9 mouse cellular contexts compared by ENCODE assay signal in the genomic region with DNA sequence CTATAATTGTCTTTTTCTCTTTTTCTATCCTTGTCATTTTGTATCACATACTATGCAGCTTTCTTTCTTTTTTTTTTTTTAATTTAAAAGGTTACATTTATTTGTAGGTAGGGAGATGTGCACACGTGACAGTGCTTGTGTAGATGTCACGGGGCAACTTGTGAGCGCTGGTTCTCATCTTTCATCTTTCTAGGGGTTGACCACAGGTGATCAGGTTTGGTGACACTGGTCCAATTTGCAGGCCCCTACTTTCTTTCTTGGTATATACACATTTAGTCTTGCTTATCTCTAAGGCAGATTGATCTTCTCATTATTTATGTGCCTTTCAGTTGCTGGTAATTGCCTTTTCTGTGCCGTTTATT. TPM values are rescaled to one million over a fixed set of nuclear protein-coding genes. Genes with fewer than 3 reads are reported as not detected.
DNase-seq lines count a peak whose midpoint lies in the region; ATAC-seq and TF ChIP-seq lines count a peak whose summit lies in the region.
"Had no signal": no experiment of that assay in that cellular context is flagged by ENCODE, and none has a peak within 500 bp of the region (broad histone marks: within the 10 kb centered on the region; RNA-seq: fewer than 3 reads in every experiment).

No protein-coding gene starts in this region.

- H3K27ac ChIP-seq in heart, embryonic 11.5 days (ENCODE audit: low read depth, low read length) = peak overlapping the region; percentile 96
- peak overlapping the region; percentile 90; the same call in 1 of the 2 replicates for H3K27ac ChIP-seq in CH12.LX (ENCODE audit: insufficient read depth, low read depth)
- H3K27ac ChIP-seq in forebrain, embryonic 15.5 days (replicated peaks) = no peak overlapping the region
- H3K27ac ChIP-seq in liver, embryonic 16.5 days (ENCODE audit: low read length) = peak overlapping the region; percentile 98

- H3K79me2 ChIP-seq in CH12.LX (replicated peaks; ENCODE audit: control insufficient read depth, extremely low read depth, insufficient read depth, poor library complexity, severe bottlenecking) = peaks cover 47% of the 10 kb centered on the region

- peaks cover 3% of the 10 kb centered on the region; the same call in 1 of the 2 replicates for H3K4me1 ChIP-seq in heart, embryonic 11.5 days (ENCODE audit: control insufficient read depth, insufficient read depth, low read length)
- H3K4me1 ChIP-seq in CH12.LX (ENCODE audit: control insufficient read depth in 1 of 2, insufficient read depth in 2 of 2) = peaks cover 6 to 34% of the 10 kb centered on the region in 2 experiments; a peak in 3 of 4 replicates
- H3K4me1 ChIP-seq in forebrain, embryonic 15.5 days = peaks cover 12% of the 10 kb centered on the region
- H3K4me1 ChIP-seq in liver, embryonic 16.5 days (ENCODE audit: control insufficient read depth, low read depth, low read length) = peaks cover 39% of the 10 kb centered on the region

- ATAC-seq in heart, embryonic 11.5 days (replicated peaks; ENCODE audit: insufficient number of reproducible peaks, low FRiP score, low TSS enrichment) = no peak
- no peak for ATAC-seq in forebrain, embryonic 15.5 days (replicated peaks)
- no peak for ATAC-seq in liver, embryonic 16.5 days (ENCODE audit: low read depth)
- ATAC-seq in megakaryocyte-erythroid progenitor cell, adult 5-6 weeks (replicated peaks; ENCODE audit: low FRiP score, low TSS enrichment, poor library complexity, severe bottlenecking) = no peak

- no peaks in the 10 kb centered on the region for H3K9me3 ChIP-seq in heart, embryonic 11.5 days (replicated peaks; ENCODE audit: control insufficient read depth, low read length)
- no peaks in the 10 kb centered on the region for H3K9me3 ChIP-seq in CH12.LX (replicated peaks; ENCODE audit: low read length)
- H3K9me3 ChIP-seq in forebrain, embryonic 15.5 days = no peaks in the 10 kb centered on the region
- H3K9me3 ChIP-seq in liver, embryonic 16.5 days (replicated peaks; ENCODE audit: control insufficient read depth, low read length) = no peaks in the 10 kb centered on the region

- no peak for TF ChIP-seq POLR2A in CH12.LX (IDR thresholded peaks at IDR 0.05; ENCODE audit: low read depth, low read length)

- H3K36me3 ChIP-seq in heart, embryonic 11.5 days (ENCODE audit: control insufficient read depth, insufficient read depth, low read length) = peaks cover 10% of the 10 kb centered on the region
- H3K36me3 ChIP-seq in CH12.LX (replicated peaks in 1 of 2; ENCODE audit: control insufficient read depth in 1 of 2, insufficient read depth in 1 of 2, low read length in 1 of 2) = peaks cover 13 to 27% of the 10 kb centered on the region in 2 experiments
- peaks cover 4% of the 10 kb centered on the region for H3K36me3 ChIP-seq in forebrain, embryonic 15.5 days
- H3K36me3 ChIP-seq in liver, embryonic 16.5 days (ENCODE audit: control insufficient read depth, insufficient read depth) = peaks cover 12% of the 10 kb centered on the region

- peak overlapping the region; percentile 73 for H3K4me2 ChIP-seq in heart, embryonic 11.5 days
- H3K4me2 ChIP-seq in CH12.LX (ENCODE audit: insufficient read depth, low read depth, poor library complexity, severe bottlenecking) = peak overlapping the region; percentile 84
- peak overlapping the region; percentile 72; the same call in 1 of the 2 replicates for H3K4me2 ChIP-seq in forebrain, embryonic 15.5 days (replicated peaks)
- peak overlapping the region; percentile 80 for H3K4me2 ChIP-seq in liver, embryonic 16.5 days (ENCODE audit: low read depth, low read length)

- TF ChIP-seq EP300 in CH12.LX (IDR thresholded peaks at IDR 0.05; ENCODE audit: low read length) = no peak

- no peak for DNase-seq in heart, postnatal 4 days
- peak; percentile 25 for DNase-seq in CH12.LX (ENCODE audit: extremely low read depth)
- DNase-seq in retina, embryonic 14.5 days (ENCODE audit: low spot score) = no peak
- DNase-seq in cerebellum, postnatal 36 days = no peak
- DNase-seq: lung, adult 2 months had no signal

- TF ChIP-seq RAD21 in CH12.LX (IDR thresholded peaks at IDR 0.05; ENCODE audit: low read depth, low read length) = no peak

- 90% methylated on average over 4 of the region's 4 CpGs for WGBS in heart, embryonic 11.5 days (ENCODE audit: insufficient replicate concordance)
- WGBS in forebrain, embryonic 15.5 days = 94% methylated on average over 4 of the region's 4 CpGs
- WGBS in liver, embryonic 16.5 days (ENCODE audit: insufficient replicate concordance) = 83% methylated on average over 4 of the region's 4 CpGs

- peak overlapping the region; percentile 85 for H3K4me3 ChIP-seq in heart, embryonic 11.5 days (ENCODE audit: low read depth, low read length)
- H3K4me3 ChIP-seq in CH12.LX (replicated peaks in 1 of 3; ENCODE audit: low read depth in 2 of 3, low read length in 2 of 3, poor library complexity in 1 of 3) = peak overlapping the region; percentile 72 to 98 (median 83)
- H3K4me3 ChIP-seq in forebrain, embryonic 15.5 days = peak overlapping the region; percentile 60
- H3K4me3 ChIP-seq in liver, embryonic 16.5 days (ENCODE audit: low read depth, low read length) = peak overlapping the region; percentile 97

- in situ Hi-C loops in CH12.LX (cut with MboI; ENCODE audit: low pct_ligation_motif_present, low pct_unique_long_range_greater_than_20kb, low sequenced_read_pairs) = no loop called here

- H3K27me3 ChIP-seq in heart, embryonic 11.5 days (ENCODE audit: control insufficient read depth, insufficient read depth, low read length) = no peaks in the 10 kb centered on the region
- H3K27me3 ChIP-seq in CH12.LX (replicated peaks) = no peaks in the 10 kb centered on the region
- H3K27me3 ChIP-seq in forebrain, embryonic 15.5 days = no peaks in the 10 kb centered on the region
- H3K27me3 ChIP-seq in liver, embryonic 16.5 days (ENCODE audit: control insufficient read depth, insufficient read depth, low read depth, low read length) = no peaks in the 10 kb centered on the region

- no peak for TF ChIP-seq CTCF in CH12.LX (conservative IDR thresholded peaks at IDR 0.05 in 1 of 2, IDR thresholded peaks at IDR 0.05 in 1 of 2; ENCODE audit: low read depth in 2 of 2, low read length in 2 of 2)

- H3K9ac ChIP-seq in heart, embryonic 11.5 days (ENCODE audit: low read depth, low read length) = no peak overlapping the region
- peak overlapping the region; percentile 92 for H3K9ac ChIP-seq in CH12.LX (ENCODE audit: insufficient read depth, low read depth)
- H3K9ac ChIP-seq in forebrain, embryonic 15.5 days (replicated peaks) = no peak overlapping the region
- peak overlapping the region; percentile 95 for H3K9ac ChIP-seq in liver, embryonic 16.5 days (ENCODE audit: low read depth, low read length)

- dilution Hi-C loops in CH12.LX (cut with MboI; ENCODE audit: extremely low pct_ligation_motif_present, extremely low pct_unique_long_range_greater_than_20kb, low sequenced_read_pairs) = no loop called here

TF ChIP-seq in CH12.LX, 34 proteins besides CTCF, POLR2A, EP300 and RAD21 (continues in another document):
- TF ChIP-seq USF1 (IDR thresholded peaks at IDR 0.05; ENCODE audit: low read depth, low read length) (peak; percentile 36), IRF4 (IDR thresholded peaks at IDR 0.05; ENCODE audit: low read depth, low read length) (no peak), BHLHE40 (IDR thresholded peaks at IDR 0.05; ENCODE audit: low read depth, low read length) (peak; percentile 76), USF2 (conservative IDR thresholded peaks at IDR 0.05; ENCODE audit: low read depth, low read length) (peak; percentile 10), MEF2A (IDR thresholded peaks at IDR 0.05; ENCODE audit: borderline replicate concordance, low read depth, low read length) (no peak), RCOR1 (conservative IDR thresholded peaks at IDR 0.05; ENCODE audit: low read depth, low read length) (no peak), JUN (IDR thresholded peaks at IDR 0.05; ENCODE audit: insufficient read depth, low read depth, low read length) (no peak), ZNF384 (IDR thresholded peaks at IDR 0.05; ENCODE audit: low read depth, low read length) (no peak), CHD1 (IDR thresholded peaks at IDR 0.05; ENCODE audit: low read depth, low read length) (0 out of 2 replicates have a peak, but pooled peaks have one; percentile 19)

RNA-seq across cellular contexts. Expression of gene Ogdh, which starts 1.5 kb away (rescaled TPM):
- polyA plus RNA-seq in heart, embryonic 11.5 days (2014; fragmentation: Nextera tagmentation; extraction: Ambion mirVana) = 201 and 244 TPM in 2 replicates
- total RNA-seq in heart, postnatal 4 days (2021) = 100 to 1,000 TPM; 874 to 885 TPM
- total RNA-seq in CH12.LX (2012; rRNA removed) (120 TPM in 2 replicates), CH12.LX (2014; rRNA removed) (43.7 and 47.1 TPM in 2 replicates)
- 157 and 173 TPM in 2 replicates for polyA plus RNA-seq in CH12.LX (2012; ENCODE audit: insufficient read length, low read depth)
- polyA plus RNA-seq in forebrain, embryonic 15.5 days (2015; fragmentation: Nextera tagmentation; extraction: Ambion mirVana) = 88.0 and 88.7 TPM in 2 replicates
- 89.3 and 93.8 TPM in 2 replicates for polyA plus RNA-seq in liver, embryonic 16.5 days (2015; fragmentation: Nextera tagmentation; extraction: Ambion mirVana)
- total RNA-seq in megakaryocyte-erythroid progenitor cell, adult 5-6 weeks (2014; fragmentation: Nextera tagmentation) = 125 and 127 TPM in 2 replicates
- total RNA-seq in megakaryocyte-erythroid progenitor cell, adult 5-6 weeks (2017) = 70.9 and 91.2 TPM in 2 replicates

RNA-seq across cellular contexts. Expression of gene Tmed4, which starts 18.3 kb away (rescaled TPM):
- polyA plus RNA-seq in heart, embryonic 11.5 days (2014; fragmentation: Nextera tagmentation; extraction: Ambion mirVana) = 92.0 and 94.3 TPM in 2 replicates
- total RNA-seq in heart, postnatal 4 days (2021) = 10 to 100 TPM; 62.9 to 68.5 TPM
- 44.8 and 54.1 TPM in 2 replicates for total RNA-seq in CH12.LX (2012; rRNA removed)
- total RNA-seq in CH12.LX (2014; rRNA removed) = 50.6 and 52.2 TPM in 2 replicates
- 52.3 and 59.9 TPM in 2 replicates for polyA plus RNA-seq in CH12.LX (2012; ENCODE audit: insufficient read length, low read depth)
- polyA plus RNA-seq in forebrain, embryonic 15.5 days (2015; fragmentation: Nextera tagmentation; extraction: Ambion mirVana) = 154 and 168 TPM in 2 replicates
- polyA plus RNA-seq in liver, embryonic 16.5 days (2015; fragmentation: Nextera tagmentation; extraction: Ambion mirVana) = 40.7 and 42.5 TPM in 2 replicates
- total RNA-seq in megakaryocyte-erythroid progenitor cell, adult 5-6 weeks (2014; fragmentation: Nextera tagmentation) = 18.9 and 35.5 TPM in 2 replicates
- total RNA-seq in megakaryocyte-erythroid progenitor cell, adult 5-6 weeks (2017) = 18.8 and 25.3 TPM in 2 replicates

RNA-seq across cellular contexts. Expression of gene Ddx56, which starts 25.4 kb away (rescaled TPM):
- polyA plus RNA-seq in heart, embryonic 11.5 days (2014; fragmentation: Nextera tagmentation; extraction: Ambion mirVana) = 69.5 and 71.7 TPM in 2 replicates
- 10 to 100 TPM; 37.5 to 38.2 TPM for total RNA-seq in heart, postnatal 4 days (2021)
- total RNA-seq in CH12.LX (2012; rRNA removed) (163 and 206 TPM in 2 replicates), CH12.LX (2014; rRNA removed) (247 and 274 TPM in 2 replicates)
- 196 and 200 TPM in 2 replicates for polyA plus RNA-seq in CH12.LX (2012; ENCODE audit: insufficient read length, low read depth)
- 82.5 and 83.6 TPM in 2 replicates for polyA plus RNA-seq in forebrain, embryonic 15.5 days (2015; fragmentation: Nextera tagmentation; extraction: Ambion mirVana)
- polyA plus RNA-seq in liver, embryonic 16.5 days (2015; fragmentation: Nextera tagmentation; extraction: Ambion mirVana) = 40.2 and 42.1 TPM in 2 replicates
- total RNA-seq in megakaryocyte-erythroid progenitor cell, adult 5-6 weeks (2014; fragmentation: Nextera tagmentation) = 59.5 and 69.2 TPM in 2 replicates
- total RNA-seq in megakaryocyte-erythroid progenitor cell, adult 5-6 weeks (2017) = 53.9 and 63.2 TPM in 2 replicates

Comparison
In these comparisons a context has a peak if more than half of its experiments do, and no peak if none do; other contexts are left out.
1. H3K9ac ChIP-seq: peak in CH12.LX (single experiment) and liver, embryonic 16.5 days (single experiment); none in heart, embryonic 11.5 days (single experiment) and forebrain, embryonic 15.5 days (single experiment).
2. Peak in every context shown above with its lines, with median percentiles within 50 percentile points of each other: H3K4me2 ChIP-seq and H3K4me3 ChIP-seq.